Mouse (Mus musculus): ENCODE measurements around the gene Impg1.
A peak's percentile ranks its signal among the peaks of the same experiment; 100 is the strongest.

Impg1 gene

DNA sequence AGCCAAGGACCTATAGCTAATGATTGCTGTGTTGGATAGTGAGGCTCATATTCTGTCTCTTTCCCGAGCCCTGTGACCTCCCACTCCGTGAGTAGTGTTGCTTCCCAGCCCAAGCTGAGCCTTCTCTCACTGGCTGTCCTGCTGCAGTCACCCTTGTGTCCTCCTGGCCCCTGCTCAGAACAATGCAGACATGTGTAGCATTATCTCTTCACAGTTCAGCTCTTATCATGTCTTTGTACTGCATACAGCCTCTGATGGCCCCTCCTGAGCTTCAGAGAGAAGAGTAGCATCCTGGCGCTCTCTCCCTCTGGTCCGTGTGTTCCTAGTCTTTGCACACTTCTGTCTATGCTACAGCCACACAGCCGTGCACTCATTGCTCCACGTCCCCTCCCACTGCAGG is 187.5 kb downstream of the Impg1 start:
- no peak for DNase-seq

DNA sequence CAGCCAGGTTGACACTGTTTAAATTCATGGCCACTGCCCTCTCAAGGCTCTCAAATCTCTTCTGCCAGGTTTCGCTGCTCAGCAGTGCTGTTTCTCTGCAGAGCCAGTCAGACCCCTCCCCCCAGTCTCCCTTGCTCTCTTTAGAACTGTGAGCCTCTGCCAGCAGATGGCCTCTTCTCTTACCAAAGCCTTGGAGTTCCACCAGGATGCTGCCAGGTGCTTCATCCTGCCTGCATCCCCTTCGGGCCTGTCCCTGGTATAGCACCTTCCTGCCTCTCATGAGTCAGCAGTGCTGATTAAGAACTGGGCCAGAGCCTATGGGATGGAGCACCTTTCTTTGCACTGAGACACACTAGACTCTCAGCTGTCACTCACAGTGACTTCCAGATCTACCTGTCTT is 188.1 kb downstream of the Impg1 start:
- no peak for DNase-seq

DNA sequence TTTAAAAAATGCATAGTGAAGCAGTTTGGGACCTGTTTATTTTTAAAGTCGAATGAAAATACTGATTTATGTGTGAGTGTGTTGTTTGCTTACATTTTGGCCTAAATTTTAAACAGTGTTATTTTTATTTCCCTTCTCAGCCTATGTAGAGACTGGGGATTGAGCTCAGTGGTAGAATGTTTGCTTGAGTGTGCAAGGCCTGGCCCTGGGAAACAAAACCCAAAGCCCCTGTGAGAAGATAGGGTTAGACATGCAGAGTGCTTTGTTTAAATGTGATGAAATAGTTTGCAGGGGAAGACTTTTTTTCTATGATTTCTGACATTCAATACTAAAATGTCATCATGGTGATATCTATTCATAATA is 189.5 kb downstream of the Impg1 start:
- no peak for DNase-seq

DNA sequence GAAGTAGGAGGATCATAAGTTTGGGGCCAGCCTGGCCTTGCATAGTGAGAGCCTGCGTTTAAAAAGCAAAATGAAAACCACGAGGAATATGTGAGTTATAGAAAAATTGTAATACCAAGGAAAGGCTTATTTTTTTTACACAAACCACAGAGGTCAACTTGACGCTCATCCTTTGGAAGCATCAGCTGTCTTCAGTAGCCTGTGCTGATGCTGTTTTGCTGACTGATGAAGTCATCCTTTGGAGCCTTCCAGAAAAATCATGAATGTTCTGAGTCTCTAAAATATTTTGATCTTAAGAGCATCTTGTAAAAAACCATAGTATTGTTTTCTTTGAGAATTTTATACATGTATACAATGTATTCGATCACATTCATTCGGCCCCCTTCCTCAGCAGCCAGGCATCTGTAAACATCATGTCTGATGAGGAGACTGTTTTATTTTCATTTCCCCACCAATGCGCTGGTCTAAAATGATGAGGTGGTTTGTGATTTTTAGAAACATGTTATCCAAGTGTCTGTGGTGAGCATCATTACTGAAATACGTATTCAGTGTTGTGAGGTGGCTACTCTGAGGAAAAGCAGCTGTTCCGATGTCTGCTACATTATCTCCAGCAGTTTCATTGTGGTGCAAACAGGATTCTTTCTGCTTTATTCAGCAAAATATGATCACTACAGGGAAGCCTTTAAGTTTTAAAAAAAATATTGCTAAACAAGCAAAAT is 190.1 kb downstream of the Impg1 start:
- no peak for DNase-seq

GRCm38 (mm10) chr9:80272951-80273350 is 192.3 kb downstream of the Impg1 start:
- DNase-seq = no peak

- DNase-seq = peak; percentile 51 to 68
Measured at GRCm38 (mm10) chr9:80269596-80269995, 195.7 kb downstream of the Impg1 start.

- DNase-seq = no peak
Measured at GRCm38 (mm10) chr9:80266507-80266906, 198.8 kb downstream of the Impg1 start.

DNA sequence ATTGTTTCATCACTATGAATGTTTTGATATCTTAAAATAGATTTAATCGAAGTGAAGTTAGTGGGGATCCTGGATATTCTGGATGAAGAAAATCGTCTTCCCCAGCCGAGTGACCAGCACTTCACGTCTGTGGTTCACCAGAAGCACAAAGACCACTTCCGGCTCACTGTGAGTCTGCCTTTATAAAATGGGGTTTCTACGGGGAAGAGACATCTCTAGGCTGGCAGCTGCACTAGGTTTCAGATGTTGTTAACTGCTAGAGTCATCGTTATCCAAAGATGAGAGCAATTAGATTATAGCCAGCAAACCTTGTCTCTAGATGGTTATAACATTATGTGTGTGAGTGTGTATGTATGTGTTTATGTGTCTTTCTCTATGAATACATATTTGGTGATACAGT is 199.2 kb downstream of the Impg1 start:
- DNase-seq = no peak

Measured in kidney, postnatal 36 days (tissue).